13 mouse cellular contexts compared by ENCODE assay signal in the genomic region with DNA sequence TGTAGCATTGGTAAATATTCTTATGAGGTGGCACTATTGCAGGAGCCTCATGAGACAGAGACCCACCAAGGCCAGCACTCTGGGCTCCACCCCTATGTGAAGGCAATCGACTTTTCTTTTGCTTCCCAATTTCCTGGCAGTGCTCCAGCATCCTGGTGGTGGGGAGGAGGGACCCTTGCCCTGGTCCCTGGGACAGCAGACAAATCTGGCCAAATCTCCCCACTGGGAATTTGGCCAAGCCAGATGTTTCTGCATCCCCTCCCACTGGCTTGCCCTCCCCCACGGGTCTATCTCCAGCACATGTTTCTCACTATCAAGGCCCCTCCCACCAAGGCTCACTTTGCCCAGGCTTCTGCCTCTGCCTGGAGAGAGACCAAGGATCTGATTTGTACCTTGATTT. TPM values are rescaled to one million over a fixed set of nuclear protein-coding genes. Genes with fewer than 3 reads are reported as not detected.
A peak's percentile ranks its signal among the peaks of the same experiment; 100 is the strongest.
DNase-seq lines count a peak whose midpoint lies in the region; ATAC-seq and TF ChIP-seq lines count a peak whose summit lies in the region.
"Had no signal": no experiment of that assay in that cellular context is flagged by ENCODE, and none has a peak within 500 bp of the region (broad histone marks: within the 10 kb centered on the region; RNA-seq: fewer than 3 reads in every experiment).

No protein-coding gene starts in this region.

- H3K4me2 ChIP-seq in hindbrain, postnatal 0 days (ENCODE audit: low read depth, low read length), result no peak overlapping the region
- no peak overlapping the region for H3K4me2 ChIP-seq in hindbrain, embryonic 12.5 days (replicated peaks)
- no peak overlapping the region for H3K4me2 ChIP-seq in intestine, embryonic 16.5 days (ENCODE audit: low read depth, low read length)
- H3K4me2 ChIP-seq in stomach, embryonic 16.5 days (ENCODE audit: low read depth, low read length), result no peak overlapping the region
- H3K4me2 ChIP-seq in neural tube, embryonic 15.5 days, result no peak overlapping the region
- H3K4me2 ChIP-seq: neural tube, embryonic 12.5 days had no signal

- no peak overlapping the region for H3K9ac ChIP-seq in hindbrain, postnatal 0 days (replicated peaks; ENCODE audit: low read length)
- no peak overlapping the region for H3K9ac ChIP-seq in hindbrain, embryonic 12.5 days
- no peak overlapping the region for H3K9ac ChIP-seq in intestine, embryonic 16.5 days (ENCODE audit: low read depth, low read length)
- H3K9ac ChIP-seq in stomach, embryonic 16.5 days (ENCODE audit: low read length), result no peak overlapping the region
- H3K9ac ChIP-seq in neural tube, embryonic 15.5 days (replicated peaks), result no peak overlapping the region
- H3K9ac ChIP-seq: neural tube, embryonic 12.5 days had no signal

- no peaks in the 10 kb centered on the region for H3K36me3 ChIP-seq in hindbrain, postnatal 0 days (ENCODE audit: insufficient read depth, low read length)
- no peaks in the 10 kb centered on the region for H3K36me3 ChIP-seq in hindbrain, embryonic 12.5 days
- no peaks in the 10 kb centered on the region for H3K36me3 ChIP-seq in intestine, embryonic 16.5 days (ENCODE audit: control insufficient read depth, insufficient read depth, low read length)
- H3K36me3 ChIP-seq in stomach, embryonic 16.5 days (ENCODE audit: control insufficient read depth, insufficient read depth, low read length), result no peaks in the 10 kb centered on the region
- no peaks in the 10 kb centered on the region for H3K36me3 ChIP-seq in neural tube, embryonic 15.5 days
- H3K36me3 ChIP-seq: neural tube, embryonic 12.5 days had no signal

- H3K4me1 ChIP-seq in hindbrain, postnatal 0 days (ENCODE audit: insufficient read depth, low read length), result 0 out of 2 replicates have a peak, but pooled peaks cover 3% of the 10 kb centered on the region
- no peaks in the 10 kb centered on the region for H3K4me1 ChIP-seq in hindbrain, embryonic 12.5 days
- no peaks in the 10 kb centered on the region for H3K4me1 ChIP-seq in lung, adult 2 months (ENCODE audit: control insufficient read depth, insufficient read depth, low read length)
- peaks cover 6% of the 10 kb centered on the region for H3K4me1 ChIP-seq in intestine, embryonic 16.5 days (ENCODE audit: control insufficient read depth, insufficient read depth, low read length)
- H3K4me1 ChIP-seq in stomach, embryonic 16.5 days (ENCODE audit: control insufficient read depth, insufficient read depth, low read length), result peaks cover 5% of the 10 kb centered on the region
- H3K4me1 ChIP-seq in neural tube, embryonic 15.5 days, result 0 out of 2 replicates have a peak, but pooled peaks cover 3% of the 10 kb centered on the region
- H3K4me1 ChIP-seq: neural tube, embryonic 12.5 days had no signal

- no peak overlapping the region for H3K4me3 ChIP-seq in hindbrain, postnatal 0 days (ENCODE audit: low read length)
- H3K4me3 ChIP-seq in hindbrain, embryonic 12.5 days, result no peak overlapping the region
- H3K4me3 ChIP-seq in lung, adult 2 months (replicated peaks; ENCODE audit: extremely low read depth, low read depth, low read length), result no peak overlapping the region
- H3K4me3 ChIP-seq in intestine, embryonic 16.5 days (ENCODE audit: low read length), result no peak overlapping the region
- H3K4me3 ChIP-seq in stomach, embryonic 16.5 days (replicated peaks; ENCODE audit: low read length), result no peak overlapping the region
- H3K4me3 ChIP-seq in neural tube, embryonic 15.5 days (replicated peaks), result no peak overlapping the region
- H3K4me3 ChIP-seq: neural tube, embryonic 12.5 days had no signal

- no peaks in the 10 kb centered on the region for H3K27me3 ChIP-seq in hindbrain, postnatal 0 days (ENCODE audit: insufficient read depth, low read length)
- no peaks in the 10 kb centered on the region for H3K27me3 ChIP-seq in hindbrain, embryonic 12.5 days
- H3K27me3 ChIP-seq in intestine, embryonic 16.5 days (replicated peaks; ENCODE audit: control insufficient read depth, insufficient read depth, low read length), result no peaks in the 10 kb centered on the region
- no peaks in the 10 kb centered on the region for H3K27me3 ChIP-seq in stomach, embryonic 16.5 days (ENCODE audit: control insufficient read depth, insufficient read depth, low read length)
- H3K27me3 ChIP-seq in neural tube, embryonic 15.5 days (replicated peaks), result no peaks in the 10 kb centered on the region
- H3K27me3 ChIP-seq: neural tube, embryonic 12.5 days had no signal

- WGBS in hindbrain, postnatal 0 days, result 26% methylated on average over 2 of the region's 2 CpGs
- 57% methylated on average over 2 of the region's 2 CpGs for WGBS in hindbrain, embryonic 12.5 days
- 18% methylated on average over 2 of the region's 2 CpGs for WGBS in lung, adult 2 months
- 28% methylated on average over 2 of the region's 2 CpGs for WGBS in intestine, embryonic 16.5 days
- 20% methylated on average over 2 of the region's 2 CpGs for WGBS in stomach, embryonic 16.5 days
- 51% methylated on average over 2 of the region's 2 CpGs for WGBS in neural tube, embryonic 15.5 days

- no peak for ATAC-seq in hindbrain, postnatal 0 days
- ATAC-seq in hindbrain, embryonic 12.5 days (ENCODE audit: low FRiP score), result no peak
- peak; percentile 60 for ATAC-seq in intestine, embryonic 16.5 days
- peak; percentile 72; the same call in 1 of the 2 replicates for ATAC-seq in stomach, embryonic 16.5 days (ENCODE audit: insufficient read depth, low FRiP score)
- no peak for ATAC-seq in neural tube, embryonic 15.5 days (ENCODE audit: low FRiP score)
- ATAC-seq: hindbrain, embryonic 16.5 days had no signal

- peak; percentile 23 for DNase-seq in hindbrain, postnatal 0 days (ENCODE audit: low spot score)
- DNase-seq in lung, postnatal 10 days, result peak; percentile 52
- no peak for DNase-seq in lung, adult 2 months
- DNase-seq in thymus, adult 18-20 months, result no peak
- DNase-seq: cerebellum, adult 11-12 months; layer of hippocampus, postnatal 36 days had no signal

- no peak for TF ChIP-seq POLR2A in lung, adult 2 months (IDR thresholded peaks at IDR 0.05; ENCODE audit: borderline replicate concordance, extremely low read depth, low read depth, low read length)

- H3K27ac ChIP-seq in hindbrain, postnatal 0 days, result no peak overlapping the region
- H3K27ac ChIP-seq in hindbrain, embryonic 12.5 days, result no peak overlapping the region
- H3K27ac ChIP-seq in intestine, embryonic 16.5 days (ENCODE audit: low read length), result no peak overlapping the region
- H3K27ac ChIP-seq in stomach, embryonic 16.5 days (ENCODE audit: low read length), result no peak overlapping the region
- no peak overlapping the region for H3K27ac ChIP-seq in neural tube, embryonic 15.5 days (replicated peaks)
- H3K27ac ChIP-seq: neural tube, embryonic 12.5 days had no signal

- no peak for TF ChIP-seq CTCF in hindbrain, postnatal 0 days (IDR thresholded peaks at IDR 0.05; ENCODE audit: low read depth)
- TF ChIP-seq CTCF in lung, adult 2 months (IDR thresholded peaks at IDR 0.05; ENCODE audit: insufficient read depth, low read length), result no peak

- H3K9me3 ChIP-seq in hindbrain, postnatal 0 days (ENCODE audit: low read length), result no peaks in the 10 kb centered on the region
- H3K9me3 ChIP-seq in hindbrain, embryonic 12.5 days (replicated peaks), result no peaks in the 10 kb centered on the region
- no peaks in the 10 kb centered on the region for H3K9me3 ChIP-seq in intestine, embryonic 16.5 days (ENCODE audit: control insufficient read depth, low read length)
- no peaks in the 10 kb centered on the region for H3K9me3 ChIP-seq in stomach, embryonic 16.5 days (replicated peaks; ENCODE audit: control insufficient read depth, low read length)
- no peaks in the 10 kb centered on the region for H3K9me3 ChIP-seq in neural tube, embryonic 15.5 days (replicated peaks)
- H3K9me3 ChIP-seq: neural tube, embryonic 12.5 days had no signal

RNA-seq across cellular contexts. Expression of a gene that starts 10.9 kb away (rescaled TPM):
- total RNA-seq in hindbrain, postnatal 0 days (2014; rRNA removed), result 3.0 and 4.9 TPM in 2 replicates
- 0.39 and 0.44 TPM in 2 replicates for polyA plus RNA-seq in hindbrain, postnatal 0 days (2015; fragmentation: Nextera tagmentation; extraction: Ambion mirVana)
- 0.10 and 0.26 TPM in 2 replicates for polyA plus RNA-seq in hindbrain, embryonic 12.5 days (2016; fragmentation: Nextera tagmentation; extraction: Ambion mirVana)
- polyA plus RNA-seq in lung, adult 2 months (2012; rRNA removed), result 1.8 and 2.0 TPM in 2 replicates
- 5.2 and 5.8 TPM in 2 replicates for polyA plus RNA-seq in intestine, embryonic 16.5 days (2015; fragmentation: Nextera tagmentation; extraction: Ambion mirVana)
- polyA plus RNA-seq in stomach, embryonic 16.5 days (2015; fragmentation: Nextera tagmentation; extraction: Ambion mirVana), result 4.3 and 4.9 TPM in 2 replicates
- polyA plus RNA-seq in neural tube, embryonic 15.5 days (2015; fragmentation: Nextera tagmentation; extraction: Ambion mirVana), result 0.23 and 0.43 TPM in 2 replicates
- total RNA-seq: megakaryocyte progenitor cell, adult 5-6 weeks had no signal

Comparison
In these comparisons a context has a peak if more than half of its experiments do, and no peak if none do; other contexts are left out.
1. DNase-seq: peak in hindbrain, postnatal 0 days (single experiment) and lung, postnatal 10 days (single experiment); none in lung, adult 2 months (single experiment) and thymus, adult 18-20 months (0 of 2).
2. ATAC-seq: peak in intestine, embryonic 16.5 days (single experiment) and stomach, embryonic 16.5 days (single experiment); none in hindbrain, postnatal 0 days (single experiment), hindbrain, embryonic 12.5 days (single experiment) and neural tube, embryonic 15.5 days (single experiment).